Mouse (Mus musculus): ENCODE results near the gene Hlcs.

DNA sequence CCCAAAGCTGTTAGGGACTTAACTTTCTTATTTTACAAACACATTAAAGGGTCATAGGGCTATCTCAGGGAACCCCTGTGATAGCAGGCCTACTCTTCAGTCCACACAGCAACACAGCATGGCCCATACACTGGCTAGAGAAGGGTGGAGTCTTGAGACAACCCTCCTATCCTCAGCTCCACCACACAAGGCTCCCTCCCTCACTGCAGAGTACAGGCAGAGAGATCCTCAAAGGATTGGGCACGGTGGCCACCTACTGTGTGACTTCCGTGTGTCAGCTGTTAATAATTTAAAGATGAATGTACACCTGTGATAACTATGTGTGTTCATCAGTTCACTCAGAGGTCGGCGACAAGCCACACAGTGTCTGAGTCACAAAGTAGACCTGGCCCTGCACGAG lies 112.0 kb downstream of the Hlcs start:
- no peak for TF ChIP-seq CTCF (IDR thresholded peaks at IDR 0.05; ENCODE audit: borderline replicate concordance, extremely low read depth, insufficient read depth, insufficient read length)
- TF ChIP-seq POLR2A (IDR thresholded peaks at IDR 0.05; ENCODE audit: borderline replicate concordance, extremely low read depth, insufficient read depth, insufficient read length, poor library complexity, severe bottlenecking) = no peak
